Mouse (Mus musculus): ENCODE results near the gene Ifit1.
A peak's percentile ranks its signal among the peaks of the same experiment; 100 is the strongest.

Ifit1 gene

DNA sequence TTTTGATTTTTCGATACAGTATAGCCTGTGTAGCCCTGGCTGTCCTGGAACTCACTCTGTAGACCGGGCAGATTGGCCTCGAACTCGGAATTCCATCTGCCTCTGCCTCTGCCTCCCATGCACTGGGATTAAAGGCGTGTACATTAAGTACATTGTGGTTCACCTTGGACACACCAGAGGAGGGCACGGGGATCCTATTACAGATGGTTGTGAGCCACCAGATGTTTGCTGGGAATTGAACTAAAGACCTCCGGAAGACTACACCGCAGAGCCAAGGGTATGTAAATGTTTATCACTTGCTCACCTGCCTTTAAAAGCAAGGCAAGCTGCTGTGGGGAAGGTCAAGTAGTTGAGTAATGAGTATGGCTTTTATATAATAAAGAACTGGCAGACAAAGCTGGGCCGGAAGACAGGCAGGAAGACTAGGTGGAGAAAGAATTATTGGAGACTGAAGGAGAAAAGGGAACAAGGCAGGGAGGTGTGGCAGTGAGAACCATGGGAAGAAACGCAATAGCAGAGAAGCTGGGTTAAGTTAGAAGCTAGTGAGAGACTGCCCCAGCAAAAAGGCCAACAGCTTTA, 14.6 kb downstream of the Ifit1 start:
- no peak for DNase-seq (ENCODE audit: low read depth, low spot score)

GRCm38 (mm10) chr19:34656511-34657298, 16.0 kb downstream of the Ifit1 start:
- DNase-seq (ENCODE audit: low read depth, low spot score) = no peak

- DNase-seq (ENCODE audit: low read depth, low spot score) = peak; percentile 82
Measured at GRCm38 (mm10) chr19:34662067-34662507, 21.4 kb downstream of the Ifit1 start.

DNA sequence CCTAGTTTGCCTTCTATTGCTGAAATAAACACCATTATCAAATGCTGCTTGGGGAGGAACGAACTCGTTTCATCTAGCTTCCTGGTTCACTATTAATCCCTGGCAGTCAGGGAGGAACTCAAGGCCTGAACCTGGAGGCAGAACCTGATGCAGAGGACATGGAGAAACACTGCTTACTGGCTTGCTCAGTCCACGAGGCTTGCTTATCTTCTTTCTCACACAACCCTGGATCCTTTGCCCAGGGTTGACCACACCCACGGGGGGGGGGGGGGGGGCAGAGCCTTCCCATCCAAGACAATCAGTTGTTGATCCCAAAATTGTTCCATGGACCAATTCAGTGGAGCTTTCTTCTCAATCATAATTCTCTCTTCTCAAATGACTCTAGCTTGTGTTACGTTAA, 22.1 kb downstream of the Ifit1 start:
- no peak for DNase-seq (ENCODE audit: low read depth, low spot score)

- DNase-seq (ENCODE audit: low read depth, low spot score) = peak; percentile 77
Measured at GRCm38 (mm10) chr19:34666127-34666526, 25.5 kb downstream of the Ifit1 start.

- DNase-seq (ENCODE audit: low read depth, low spot score) = no peak
Measured at GRCm38 (mm10) chr19:34673476-34673875, 32.8 kb downstream of the Ifit1 start.

GRCm38 (mm10) chr19:34678428-34678827, 37.8 kb downstream of the Ifit1 start:
- DNase-seq (ENCODE audit: low read depth, low spot score) = no peak

DNA sequence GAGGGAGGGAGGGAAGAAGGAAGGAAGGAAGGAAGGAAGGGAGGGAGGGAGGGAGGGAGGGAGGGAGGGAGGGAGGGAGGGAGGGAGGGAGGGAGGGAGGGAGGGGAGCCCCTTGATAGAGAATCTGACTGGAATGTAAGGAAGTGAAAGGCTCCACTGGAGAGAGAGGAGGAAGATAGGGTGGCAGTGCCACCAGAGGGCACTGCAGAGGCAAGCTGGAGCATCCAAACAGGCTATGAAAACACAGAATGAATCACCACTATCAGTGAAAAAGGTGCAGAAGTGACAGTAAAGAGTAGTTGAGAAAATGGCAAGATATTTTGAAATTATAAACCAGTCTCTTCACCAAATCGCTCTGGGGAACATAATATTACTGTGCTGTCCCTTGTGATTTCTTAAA, 44.2 kb downstream of the Ifit1 start:
- DNase-seq (ENCODE audit: low read depth, low spot score) = peak; percentile 53

DNA sequence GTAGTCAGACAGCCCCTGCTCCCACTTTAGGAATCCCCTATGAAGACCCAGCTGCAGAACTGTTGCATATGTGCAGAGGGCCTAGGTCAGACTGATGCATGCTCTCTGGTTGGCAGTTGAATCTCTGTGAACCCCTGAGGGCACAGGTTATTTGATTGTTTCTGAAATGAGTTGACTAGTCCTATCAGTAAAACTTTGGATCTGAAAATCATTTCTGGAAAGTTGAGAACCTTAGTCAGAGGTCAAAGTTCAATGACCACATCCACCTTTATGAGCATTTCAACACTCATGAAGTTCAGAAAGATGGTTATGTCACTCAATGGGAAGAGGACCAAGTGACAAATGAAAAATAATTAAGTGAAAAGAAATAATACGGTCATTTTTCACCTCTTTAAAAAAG, 44.9 kb downstream of the Ifit1 start:
- no peak for DNase-seq (ENCODE audit: low read depth, low spot score)

GRCm38 (mm10) chr19:34691402-34691801, 50.7 kb downstream of the Ifit1 start:
- no peak for DNase-seq (ENCODE audit: low read depth, low spot score)

DNA sequence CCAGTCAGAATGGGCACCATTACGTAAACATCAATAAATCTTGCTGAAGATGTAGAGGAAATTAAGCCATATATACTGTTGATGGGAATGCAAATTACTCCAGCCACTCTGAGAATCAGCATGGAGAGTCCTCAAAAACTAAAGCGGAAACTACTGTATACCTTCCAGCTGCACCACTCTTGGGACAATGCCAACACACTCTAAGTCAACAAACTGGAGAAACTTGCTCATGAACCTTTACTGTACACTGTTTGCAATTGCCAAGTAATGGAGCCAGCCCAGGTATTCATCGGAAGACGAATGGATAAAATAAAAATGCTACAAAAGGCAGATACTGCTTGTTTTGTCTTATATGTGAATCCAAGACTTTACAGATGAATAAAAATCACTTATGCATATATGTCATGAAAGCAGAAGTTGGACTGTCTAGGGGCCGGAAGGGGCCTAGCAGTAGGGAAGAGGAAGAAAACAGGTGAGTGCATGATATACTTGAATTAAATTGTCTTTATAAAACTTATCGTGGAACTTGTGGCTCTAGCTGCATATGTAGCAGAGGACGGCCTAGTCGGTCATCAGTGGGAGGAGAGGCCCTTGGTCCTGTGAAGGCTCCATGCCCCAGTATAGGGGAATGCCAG, 55.8 kb downstream of the Ifit1 start:
- no peak for DNase-seq (ENCODE audit: low read depth, low spot score)

GRCm38 (mm10) chr19:34697461-34697860, 56.8 kb downstream of the Ifit1 start:
- DNase-seq (ENCODE audit: low read depth, low spot score) = no peak

- no peak for DNase-seq (ENCODE audit: low read depth, low spot score)
Measured at GRCm38 (mm10) chr19:34698432-34698831, 57.8 kb downstream of the Ifit1 start.

DNA sequence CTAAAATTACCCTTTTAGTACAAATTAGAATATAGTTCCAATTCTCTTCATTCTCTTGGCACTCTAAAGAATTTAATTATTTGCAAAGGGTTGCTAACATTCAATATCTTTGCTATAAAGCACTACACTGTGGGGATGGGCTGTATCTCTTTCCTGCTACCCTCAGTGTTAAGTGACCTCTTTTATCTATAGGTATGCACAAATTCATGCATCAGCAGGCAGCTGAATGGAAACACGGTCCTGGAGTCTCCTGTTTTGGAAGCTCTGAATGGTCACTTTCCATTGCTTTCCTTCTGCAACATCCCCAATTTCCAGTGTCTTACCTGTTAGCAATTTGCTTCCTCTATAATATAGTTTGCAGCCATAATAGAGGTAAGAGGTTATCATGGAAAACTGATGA, 58.2 kb downstream of the Ifit1 start:
- no peak for DNase-seq (ENCODE audit: low read depth, low spot score)

DNA sequence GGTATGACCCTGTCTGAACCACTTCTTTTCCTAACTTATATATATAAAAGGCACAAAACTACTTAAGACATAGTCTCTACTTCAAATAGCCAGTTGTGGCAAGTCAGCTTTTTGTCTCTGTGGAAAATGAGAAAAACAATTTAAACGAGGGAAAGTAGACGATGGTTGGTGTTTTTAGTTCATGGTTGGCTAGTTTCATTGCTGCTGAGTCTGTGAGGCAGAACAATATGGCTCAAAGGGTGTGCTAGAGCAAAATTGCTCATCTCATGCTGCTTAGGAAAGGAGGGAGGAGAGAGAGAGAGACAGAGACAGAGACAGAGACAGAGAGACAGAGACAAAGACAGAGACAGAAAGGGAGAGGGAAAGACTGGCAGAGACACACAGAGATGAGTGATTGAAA, 58.6 kb downstream of the Ifit1 start:
- DNase-seq (ENCODE audit: low read depth, low spot score) = no peak
